Mouse (Mus musculus) urinary bladder, postnatal 4 days (tissue): ENCODE data around the gene Gm20521.

Experiments
- DNase-seq, 2 experiments: peaks; one replicate each; pipeline ENCODE4 v3.0.0; 2021 to 2022; ENCODE audit warnings: low spot score in 2 of 2

Gene Gm20521

DNA sequence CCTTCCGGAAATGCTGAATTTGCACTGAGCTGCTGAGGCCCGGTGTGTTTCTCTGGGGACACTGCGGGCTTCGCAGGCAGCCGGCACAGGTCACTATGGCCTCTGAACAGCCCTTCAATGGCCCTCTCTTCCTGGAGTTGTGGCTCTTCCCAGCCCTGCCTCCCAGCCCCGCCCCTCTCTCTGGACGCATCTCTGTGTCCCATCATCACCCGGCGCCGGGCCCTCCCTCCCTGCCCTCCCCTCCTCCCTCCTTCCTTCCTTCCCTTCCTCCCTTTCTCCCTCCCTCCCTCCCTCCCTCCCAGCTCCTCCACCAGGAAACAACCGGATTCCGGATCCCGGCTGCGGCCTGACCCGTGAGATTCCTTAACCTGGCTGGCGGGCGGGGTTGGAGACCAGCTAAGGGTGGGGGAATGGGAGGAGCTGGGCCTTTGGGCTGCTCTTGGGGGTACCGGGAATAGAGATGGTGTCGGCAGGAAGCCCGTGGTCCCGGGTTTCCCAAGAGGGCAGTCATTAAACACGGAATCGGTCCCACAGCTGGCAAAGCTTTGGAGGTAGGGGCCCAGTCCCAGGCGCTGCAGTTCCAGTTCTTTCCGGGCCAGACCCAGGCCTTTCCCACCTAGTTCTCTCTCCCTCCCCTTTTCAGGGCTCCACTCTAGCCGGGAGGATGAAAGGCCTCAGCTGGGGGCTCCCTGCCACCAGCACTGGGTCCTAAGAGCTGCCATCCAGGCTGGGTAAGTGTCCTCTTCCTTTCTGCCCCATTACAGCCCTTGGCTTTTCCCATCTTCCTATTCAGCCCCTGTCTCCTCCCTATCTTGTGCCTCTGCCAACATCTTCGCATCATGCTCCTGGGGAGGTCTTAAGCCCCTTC lies at the start of gene Gm20521, which contains the start of gene Bcl2l2:
Gene Gm20521, plus strand, starts transcription at position 288 of the 868 bp plus-strand sequence.
Gene Bcl2l2, plus strand, starts transcription at position 224 of the 868 bp plus-strand sequence.
- DNase-seq, result peak; percentile 77 to 88

DNA sequence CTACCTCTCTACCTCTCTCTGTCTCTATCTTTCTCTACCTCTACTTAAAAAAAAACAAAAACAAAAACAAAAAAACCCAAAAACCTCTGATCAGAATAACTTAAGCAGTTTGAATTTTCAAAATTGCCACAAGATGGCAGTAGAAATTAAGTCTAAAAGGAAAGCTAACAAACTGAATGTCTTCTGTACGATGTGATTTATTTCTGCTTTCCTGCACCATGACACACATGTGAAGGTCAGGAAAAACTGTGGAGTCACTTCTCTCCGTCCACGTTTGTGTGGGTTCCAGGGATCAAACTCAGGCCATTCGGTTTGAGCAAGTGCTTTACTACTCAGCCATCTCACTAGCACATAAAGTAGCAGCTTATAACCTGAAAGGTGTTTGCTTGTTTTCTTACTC lies 39.8 kb upstream of the Gm20521 start:
- DNase-seq, result no peak

DNA sequence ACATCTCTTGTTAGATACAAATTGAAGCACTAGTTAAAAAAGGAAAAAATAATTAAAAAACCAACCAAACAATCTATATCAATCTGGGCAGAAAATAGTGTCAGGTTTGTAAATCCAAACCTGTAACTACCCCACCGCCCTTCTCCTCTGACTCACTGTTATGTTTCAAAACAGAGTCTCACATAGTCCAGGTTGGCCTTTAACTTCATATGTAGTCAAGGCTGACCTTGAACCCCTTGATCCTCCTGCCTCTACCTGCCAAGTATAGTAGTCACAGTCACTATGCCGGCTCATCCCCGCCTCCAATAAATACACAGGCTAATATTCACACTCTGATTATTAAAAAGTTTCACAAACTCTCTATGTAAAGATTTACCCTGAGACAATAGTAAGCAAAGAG lies 27.5 kb upstream of the Gm20521 start:
- no peak for DNase-seq

DNA sequence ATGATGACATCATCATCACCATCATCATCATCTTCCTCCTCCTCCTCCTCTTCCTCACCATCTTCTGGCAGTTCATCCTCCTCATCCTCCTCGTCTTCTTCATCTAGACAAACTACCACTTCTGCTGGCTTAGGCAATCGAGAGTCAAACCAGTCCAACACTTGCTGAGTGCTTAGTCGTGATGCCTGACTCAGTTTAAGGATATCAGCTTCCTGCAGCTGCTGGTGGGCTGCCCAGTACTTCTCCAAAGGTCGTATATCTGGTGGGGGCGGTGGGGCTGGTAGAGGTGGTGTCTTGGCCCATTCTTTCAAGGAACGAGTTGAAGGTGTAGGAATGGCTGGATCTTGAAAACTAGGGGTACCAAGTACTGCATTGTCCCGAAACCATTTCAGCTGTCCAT lies 26.5 kb upstream of the Gm20521 start:
- DNase-seq, result no peak

DNA sequence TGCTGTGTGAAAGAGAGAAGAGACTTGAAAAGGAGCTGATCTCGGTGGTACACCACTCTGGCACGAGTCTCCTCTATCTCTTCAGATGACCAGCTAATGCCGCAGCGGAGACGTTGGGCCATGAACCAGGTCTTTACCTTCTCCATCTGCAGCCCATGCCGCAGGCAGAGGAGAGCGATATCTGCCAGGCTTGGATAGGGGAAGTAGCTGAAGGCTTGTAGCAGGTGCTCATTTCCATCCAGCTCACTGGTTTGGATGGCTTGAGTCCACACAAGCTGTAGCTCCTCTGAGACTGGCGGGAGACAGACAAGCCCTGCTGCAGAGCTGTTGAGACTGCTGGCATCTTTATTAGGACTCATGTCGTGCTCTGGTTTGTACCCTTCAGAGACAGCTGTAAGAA lies 25.4 kb upstream of the Gm20521 start:
- no peak for DNase-seq

DNA sequence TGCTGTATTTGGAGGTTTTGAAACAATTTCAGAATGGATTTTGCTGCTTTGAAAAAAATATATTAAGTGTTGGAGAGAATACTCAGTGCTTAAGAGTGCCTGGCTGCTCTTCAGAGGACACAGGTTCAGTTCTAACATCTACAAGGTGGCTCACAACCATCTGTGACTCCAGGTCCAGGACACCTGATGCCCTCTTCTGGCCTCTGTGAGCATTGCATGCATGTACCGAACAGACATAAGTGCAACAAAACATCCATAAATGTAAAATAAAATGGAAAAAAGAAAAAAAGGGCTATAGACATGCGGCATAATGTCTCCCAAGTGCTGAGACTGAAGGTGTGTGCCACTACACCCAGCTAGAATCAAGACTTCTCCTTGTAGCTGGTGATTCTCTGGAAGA lies 22.7 kb upstream of the Gm20521 start:
- no peak for DNase-seq

DNA sequence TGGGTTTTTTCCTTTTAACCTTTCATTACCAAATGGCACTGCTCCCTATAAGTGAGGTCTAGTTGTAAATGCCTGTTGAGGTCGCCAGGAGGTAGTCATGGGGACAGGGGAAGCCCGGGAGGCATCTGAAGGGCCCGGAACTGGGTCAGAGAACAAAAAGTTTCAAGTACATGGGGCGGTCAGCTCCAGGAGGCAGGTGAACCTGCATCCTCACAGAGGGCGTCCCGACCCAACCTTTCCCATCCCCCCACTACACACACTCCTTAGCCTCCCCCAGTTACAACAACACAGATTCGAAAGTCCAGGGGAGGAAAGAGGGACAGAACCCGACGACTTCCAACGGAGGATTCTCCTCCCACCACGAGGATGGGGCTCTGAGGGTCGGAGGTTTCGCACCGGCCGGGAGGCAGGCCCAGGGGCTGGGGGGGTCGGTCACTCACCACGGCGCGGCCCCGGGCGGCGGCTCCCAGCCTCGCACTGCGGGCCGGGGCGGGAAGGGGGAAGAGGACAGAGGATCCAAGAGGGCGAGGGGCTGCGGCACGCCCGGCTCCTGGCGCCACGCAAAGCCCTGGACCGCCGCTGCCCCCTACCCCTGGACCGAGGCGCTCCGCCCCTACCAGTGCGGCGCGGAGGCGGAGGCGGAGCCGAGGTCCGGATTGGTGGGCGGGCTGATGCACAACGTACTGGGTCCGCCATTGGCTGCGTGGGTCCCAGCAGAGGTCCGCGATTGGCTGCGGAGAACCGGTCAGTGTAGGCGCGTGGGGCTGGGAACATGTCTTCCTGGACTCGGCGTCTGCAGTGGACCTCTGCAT lies 19.5 kb upstream of the Gm20521 start:
- peak; percentile 89 to 91 for DNase-seq

DNA sequence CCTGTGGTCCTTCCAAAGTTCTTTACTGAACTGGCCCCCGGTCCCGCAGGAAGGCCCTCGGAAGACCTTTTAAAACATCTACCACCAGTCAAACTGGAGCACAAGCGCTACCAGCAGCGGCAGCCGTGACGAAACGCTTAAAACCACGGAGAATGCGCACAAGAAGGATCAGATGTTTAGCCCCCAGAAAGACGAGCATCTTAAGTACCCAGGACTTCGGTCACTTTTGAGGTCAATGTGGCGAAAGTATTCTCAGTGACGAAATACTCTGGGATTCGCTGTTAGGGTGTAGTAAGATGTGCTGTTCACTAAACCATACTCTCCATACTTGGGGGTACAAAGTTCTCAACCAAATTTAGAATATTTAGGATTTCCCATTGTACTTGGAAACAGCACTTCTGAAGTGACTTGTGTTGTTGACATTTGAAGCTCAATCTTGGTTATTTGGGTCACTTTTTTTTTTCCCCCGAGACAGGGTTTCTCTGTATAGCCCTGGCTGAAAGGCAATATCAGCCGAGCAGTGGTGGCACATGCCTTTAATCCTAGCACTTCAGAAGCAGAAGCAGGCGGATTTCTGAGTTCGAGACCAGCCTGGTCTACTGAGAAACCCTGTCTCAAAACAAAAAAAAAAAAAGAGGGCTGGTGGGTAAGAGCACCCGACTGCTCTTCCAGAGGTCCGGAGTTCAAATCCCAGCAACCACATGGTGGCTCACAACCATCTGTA lies 18.8 kb upstream of the Gm20521 start:
- no peak for DNase-seq

DNA sequence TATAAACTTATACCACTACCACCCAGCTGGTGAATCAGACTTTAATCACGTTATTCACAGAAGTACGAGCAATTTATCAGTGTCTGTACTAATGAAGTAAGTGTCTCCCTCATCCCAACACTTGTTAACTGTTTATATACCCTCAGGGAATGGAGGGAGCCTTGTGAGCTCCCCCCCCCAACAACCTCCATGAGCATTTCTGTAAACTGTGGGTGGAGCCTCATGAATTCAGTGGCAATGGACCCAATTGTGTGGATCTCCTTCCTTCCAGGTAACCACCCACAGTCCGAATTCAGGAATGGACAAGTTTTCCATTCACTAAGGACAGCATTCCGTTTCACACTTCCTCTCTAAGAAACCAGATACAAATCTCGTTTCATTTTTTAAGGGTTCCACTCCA lies 17.6 kb upstream of the Gm20521 start:
- no peak for DNase-seq

DNA sequence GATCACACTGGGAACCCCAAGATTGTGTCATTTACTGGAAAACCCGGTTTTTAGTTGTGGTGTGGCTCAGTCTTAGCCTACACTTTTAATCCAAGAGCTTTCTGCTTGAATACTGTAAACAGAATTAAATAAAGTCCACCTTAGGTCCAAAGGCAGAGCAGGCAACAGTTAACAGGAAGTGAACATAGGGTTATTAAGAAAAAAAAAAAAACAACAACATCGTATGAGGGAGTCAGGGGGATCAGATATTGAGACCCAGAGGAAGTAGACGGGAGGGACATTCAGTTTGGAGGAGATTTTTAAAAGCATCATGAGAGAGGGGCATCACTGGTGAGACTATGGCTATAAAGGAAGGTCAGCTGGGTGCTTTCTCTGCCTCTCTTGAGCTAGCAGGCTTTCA lies 17.0 kb upstream of the Gm20521 start:
- DNase-seq, result no peak

DNA sequence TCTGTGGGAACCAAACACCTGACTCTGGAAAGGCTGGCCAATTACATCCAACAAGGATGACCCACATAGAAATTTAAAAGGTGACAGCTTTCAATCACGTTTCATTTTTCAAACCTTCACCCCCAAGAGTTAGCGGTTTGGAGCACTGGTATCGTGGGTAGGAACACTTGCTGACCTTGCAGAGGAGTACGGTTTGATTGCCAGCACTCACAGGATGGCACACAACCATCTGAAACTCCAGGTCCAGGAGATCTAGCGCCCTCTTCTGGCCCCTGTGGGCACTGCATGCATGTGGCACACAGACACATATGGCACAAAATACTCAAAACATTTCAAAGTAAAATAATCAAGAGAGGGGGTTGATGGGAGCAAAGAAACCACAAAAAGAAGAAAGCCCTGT lies 16.3 kb upstream of the Gm20521 start:
- no peak for DNase-seq

DNA sequence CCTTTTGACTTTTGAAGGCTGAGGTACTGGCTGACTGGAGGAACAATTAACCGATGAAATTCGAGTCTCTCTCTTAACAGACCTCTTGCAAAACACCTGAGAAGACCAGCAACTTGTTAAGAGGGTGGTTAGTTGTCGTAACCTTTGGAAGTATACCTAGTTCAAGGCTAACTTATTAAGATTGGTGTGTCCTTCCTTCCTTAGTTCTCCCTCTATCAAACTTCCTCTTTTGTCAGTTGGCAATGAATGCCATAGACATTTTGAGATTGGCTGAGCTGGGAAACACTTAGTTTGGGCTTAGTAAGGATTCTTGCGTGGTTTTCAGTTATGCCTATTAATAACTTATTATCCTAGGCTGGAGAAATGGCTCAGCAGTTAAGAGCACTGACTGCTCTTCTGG lies 15.2 kb upstream of the Gm20521 start:
- DNase-seq, result no peak

DNA sequence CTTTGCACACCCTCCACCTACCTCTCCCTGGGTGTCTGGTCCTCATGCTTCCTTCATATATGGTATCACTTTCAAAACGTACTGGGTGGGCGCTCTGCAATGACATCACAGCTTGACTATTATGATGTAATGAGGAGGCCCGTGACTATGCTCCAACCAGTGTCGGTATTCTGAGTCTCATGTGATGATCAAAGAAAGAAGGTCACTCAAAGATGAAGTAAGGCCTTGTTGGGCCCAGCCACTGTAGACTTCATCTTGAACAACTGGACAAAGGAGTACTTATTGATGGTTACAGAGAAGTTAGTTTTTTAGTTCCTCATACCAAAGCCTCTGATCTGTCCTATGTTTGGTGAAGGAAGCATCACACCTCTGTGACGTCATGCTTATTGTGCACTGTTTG lies 12.4 kb upstream of the Gm20521 start, which contains the start of gene Homez:
Gene Homez, minus strand, starts transcription at position 101 of the 400 bp plus-strand sequence.
- no peak for DNase-seq

DNA sequence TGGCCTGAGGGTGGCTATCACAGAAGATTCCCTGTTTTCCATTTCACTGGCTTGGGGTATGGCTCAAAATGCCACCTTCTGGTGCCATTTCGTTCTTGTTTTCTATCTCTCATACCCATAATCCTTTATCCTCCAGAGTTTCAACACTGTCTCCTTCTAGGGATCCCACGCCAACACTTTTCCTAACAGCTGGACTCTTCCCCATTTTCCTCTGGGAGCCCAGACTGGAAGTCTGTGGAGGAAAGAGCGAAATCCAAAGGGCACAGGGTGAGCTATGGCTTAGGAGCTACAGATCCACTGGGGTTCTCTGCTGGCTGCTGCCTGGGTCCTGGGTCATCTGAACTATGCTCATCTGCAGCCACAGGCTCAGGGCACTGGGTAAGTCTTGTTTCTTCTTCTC lies 9.1 kb upstream of the Gm20521 start:
- DNase-seq, result no peak

DNA sequence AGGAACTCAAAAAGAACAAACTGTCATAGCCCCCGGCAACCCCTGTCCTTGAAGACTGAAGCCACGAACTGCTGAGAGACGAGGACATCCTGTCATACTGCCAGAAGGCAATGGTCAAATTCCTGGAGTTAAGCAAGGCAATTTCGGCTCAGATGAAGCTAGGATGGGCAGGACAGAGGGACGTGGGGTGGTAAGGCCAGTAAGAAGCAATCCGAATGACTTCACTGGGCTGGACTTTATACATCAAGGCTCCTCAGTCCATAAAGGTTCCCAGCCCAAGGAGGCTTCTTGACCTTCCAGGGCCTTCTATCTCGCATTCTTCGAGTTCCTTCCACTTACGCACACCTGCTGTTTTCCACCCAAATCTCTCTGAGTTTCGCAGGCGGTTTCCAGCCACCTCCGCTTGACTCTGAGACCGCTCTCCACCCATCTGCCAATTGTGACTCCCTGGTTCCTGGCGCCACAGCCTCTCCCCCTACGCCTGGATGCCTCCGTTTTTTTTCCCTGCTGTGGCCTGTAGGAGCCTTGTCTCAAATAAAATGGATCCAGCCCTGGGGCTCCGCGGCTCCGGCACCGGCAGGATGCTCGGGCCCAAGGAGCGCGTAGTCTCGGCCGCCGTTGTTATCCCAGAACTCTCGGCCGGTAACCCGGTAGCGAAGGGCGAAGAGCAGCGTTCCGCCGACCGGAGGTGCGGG lies 7.2 kb upstream of the Gm20521 start:
- no peak for DNase-seq

DNA sequence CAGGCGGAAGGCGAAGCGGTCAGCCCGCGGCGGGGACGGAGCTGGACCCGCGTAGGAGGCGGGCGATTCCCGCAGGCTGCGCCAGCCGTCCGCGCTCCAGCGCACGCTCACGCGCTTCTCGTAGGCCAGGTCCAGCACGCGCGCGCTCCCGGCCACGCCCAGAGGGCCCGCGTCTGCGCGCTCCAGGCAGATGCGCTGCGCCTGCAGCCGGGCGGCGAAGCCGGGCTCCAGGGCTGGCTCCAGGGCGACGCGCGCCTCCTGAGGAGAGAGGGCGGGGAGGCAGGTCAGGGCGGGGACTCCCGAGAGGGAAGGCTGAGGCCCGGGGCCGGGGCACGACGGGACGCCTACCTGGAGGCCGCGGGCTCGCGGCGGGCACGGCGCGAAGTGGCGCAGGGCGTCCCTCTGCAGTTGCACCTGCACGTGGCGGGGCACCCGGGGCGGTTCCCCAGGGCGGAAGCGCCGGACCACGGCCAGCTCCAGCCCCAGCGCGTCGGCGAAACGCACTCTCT lies 6.6 kb upstream of the Gm20521 start:
- DNase-seq, result peak; percentile 87 to 88

DNA sequence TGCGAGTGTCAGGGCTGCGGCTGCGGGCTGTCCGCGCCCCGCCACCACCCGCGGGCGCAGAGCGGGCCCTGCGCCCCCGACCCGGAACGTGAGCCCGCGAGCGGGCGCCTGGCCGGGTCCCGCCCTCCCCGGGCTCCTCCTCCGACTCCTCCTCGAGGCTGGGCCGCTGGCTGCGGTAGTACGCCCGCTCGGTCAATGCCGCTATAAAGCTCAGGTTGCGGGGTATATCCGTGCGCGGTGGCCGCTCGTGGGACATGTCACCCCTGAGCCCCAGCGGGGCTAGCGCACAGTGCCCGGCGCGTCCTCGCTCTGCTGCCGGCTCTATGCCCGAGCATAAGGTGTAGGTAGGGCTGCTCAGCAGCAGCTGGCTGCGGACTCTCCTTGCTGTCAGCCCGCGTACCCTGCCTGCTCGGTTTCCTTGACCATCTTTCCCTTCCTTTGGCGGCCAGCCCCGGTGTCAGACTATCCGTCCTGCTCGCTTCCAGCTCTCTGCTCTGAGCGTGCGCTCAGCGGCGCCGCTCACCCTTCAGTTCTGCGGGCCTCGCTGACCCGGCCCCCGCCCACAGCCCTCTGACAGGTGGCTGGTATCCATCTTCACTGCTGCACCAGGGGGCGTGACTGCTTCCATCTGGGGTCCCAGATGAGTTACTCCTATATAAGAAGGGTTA lies 6.1 kb upstream of the Gm20521 start, which contains the start of gene Ppp1r3e:
Gene Ppp1r3e, minus strand, starts transcription at position 503 of the 668 bp plus-strand sequence.
- DNase-seq, result peak in 1 of 2 experiments; percentile 62

DNA sequence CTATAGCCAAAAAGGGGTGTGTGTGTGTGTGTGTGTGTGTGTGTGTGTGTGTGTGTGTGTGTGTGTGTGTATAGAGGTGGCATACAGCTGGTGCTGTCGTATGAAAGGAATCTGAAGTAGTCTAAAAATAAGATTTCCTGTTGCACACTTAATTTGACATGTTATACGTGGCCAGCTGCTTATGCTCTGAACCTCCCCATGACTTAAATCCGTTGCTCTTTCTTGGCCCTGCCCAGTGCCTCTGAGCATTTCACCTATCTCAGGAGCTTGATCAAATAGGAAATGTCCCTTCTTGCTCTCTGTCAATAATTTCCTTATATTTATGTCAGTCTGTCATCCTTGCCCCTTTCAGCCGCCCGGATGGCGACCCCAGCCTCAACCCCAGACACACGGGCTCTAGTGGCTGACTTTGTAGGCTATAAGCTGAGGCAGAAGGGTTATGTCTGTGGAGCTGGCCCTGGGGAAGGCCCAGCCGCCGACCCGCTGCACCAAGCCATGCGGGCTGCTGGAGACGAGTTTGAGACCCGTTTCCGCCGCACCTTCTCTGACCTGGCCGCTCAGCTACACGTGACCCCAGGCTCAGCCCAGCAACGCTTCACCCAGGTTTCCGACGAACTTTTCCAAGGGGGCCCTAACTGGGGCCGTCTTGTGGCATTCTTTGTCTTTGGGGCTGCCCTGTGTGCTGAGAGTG lies 926 bp downstream of the Gm20521 start:
- DNase-seq, result no peak

DNA sequence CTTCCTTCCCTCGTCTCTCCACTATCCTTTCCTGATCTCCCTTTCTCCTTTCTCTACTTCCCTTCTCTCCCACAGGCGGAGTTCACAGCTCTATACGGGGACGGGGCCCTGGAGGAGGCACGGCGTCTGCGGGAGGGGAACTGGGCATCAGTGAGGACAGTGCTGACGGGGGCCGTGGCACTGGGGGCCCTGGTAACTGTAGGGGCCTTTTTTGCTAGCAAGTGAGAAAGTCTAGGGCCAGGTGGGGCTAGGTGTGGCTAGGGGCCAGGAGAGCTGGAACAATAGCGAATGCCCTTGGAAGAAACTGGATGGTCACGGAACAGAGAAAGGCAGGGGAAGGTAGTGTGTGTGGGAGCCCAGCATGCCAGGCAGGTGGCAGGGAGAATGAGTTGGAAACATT lies 2.1 kb downstream of the Gm20521 start:
- DNase-seq, result no peak

DNA sequence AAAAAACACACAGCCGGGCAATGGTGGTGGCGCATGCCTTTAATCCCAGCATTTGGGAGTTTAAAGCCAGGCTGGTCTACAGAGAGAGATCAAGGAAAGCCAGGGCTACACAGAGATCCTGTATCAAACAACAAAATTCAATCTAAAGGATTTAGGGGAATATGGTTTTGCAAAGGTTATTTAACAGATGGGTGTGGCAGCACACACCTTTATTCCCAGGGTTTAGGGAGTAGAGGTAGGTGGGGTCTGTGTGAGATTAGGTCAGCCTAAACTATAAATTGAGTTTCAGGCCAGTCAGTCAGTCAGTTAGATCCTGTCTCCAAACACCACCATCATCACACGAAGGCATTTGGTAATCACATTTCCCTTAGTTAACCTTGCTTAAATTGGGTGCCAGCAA lies 9.0 kb downstream of the Gm20521 start, which contains the start of gene Pabpn1:
Gene Pabpn1, plus strand, starts transcription at position 301 of the 400 bp plus-strand sequence.
- no peak for DNase-seq
